Mouse (Mus musculus) lung, postnatal 0 days (tissue): Measurements from ENCODE around the gene Pdlim5.

Experiments used
- CTCF ChIP-seq: IDR thresholded peaks from 2 replicates; pipeline ENCODE4 v1.5.1; 2016; ENCODE audit warnings: antibody characterized with exemption, mild to moderate bottlenecking
- EP300 ChIP-seq: IDR thresholded peaks from 2 replicates; pipeline ENCODE4 v1.6.1; 2016; ENCODE audit warnings: antibody characterized with exemption, mild to moderate bottlenecking, control low read depth

DNA sequence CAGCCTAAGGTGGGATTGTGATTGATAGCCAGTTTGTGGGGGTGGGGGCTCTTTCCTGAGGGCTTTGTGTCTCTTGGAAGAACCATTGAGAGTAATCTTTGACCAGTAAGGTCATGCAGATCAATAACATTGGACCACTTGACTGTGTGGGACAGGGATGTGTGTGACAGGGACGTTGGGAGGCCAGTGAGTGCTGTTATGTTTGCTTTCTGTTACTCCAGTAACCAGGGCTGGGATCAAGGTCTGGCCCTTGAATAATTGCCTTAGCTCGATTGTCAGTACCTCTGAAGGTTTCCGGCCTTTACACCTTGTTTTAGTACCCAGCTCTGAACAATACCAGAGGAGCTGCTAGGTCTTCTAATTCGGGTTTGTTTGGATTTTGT, 39.3 kb upstream of the Pdlim5 start:
- TF ChIP-seq CTCF, result no peak
- TF ChIP-seq EP300, result no peak
